Mouse (Mus musculus) lung, embryonic 15.5 days (tissue): ENCODE results near the gene Uba2. TPM values are rescaled to one million over a fixed set of nuclear protein-coding genes. Genes with fewer than 3 reads are reported as not detected.
"Not testable (repeated sequence)": the region's sequence is repeated elsewhere in the genome, so short reads cannot be mapped to it uniquely, and the experiment has no call there.

Source experiments
- ATAC-seq: fragments of 200-750 bp; cut with Nextera tagmentation; 2 replicates; pipeline ENCODE4 v1.8.0; 2017; ENCODE audit warnings: moderate number of reproducible peaks, borderline replicate concordance; ENCODE audit not compliant: low FRiP score, low TSS enrichment; ENCODE audit errors: extremely low read depth
- H3K27ac ChIP-seq: fragments of 300-500 bp; sonication (generic); 2 replicates; pipeline ENCODE4 v1.5.1; 2015; ENCODE audit warnings: moderate library complexity, mild to moderate bottlenecking, inconsistent platforms
- H3K27me3 ChIP-seq: fragments of 300-500 bp; sonication (generic); 2 replicates; pipeline ENCODE4 v1.6.1; 2015; ENCODE audit warnings: inconsistent platforms
- H3K36me3 ChIP-seq: fragments of 300-500 bp; sonication (generic); 2 replicates; pipeline ENCODE4 v1.6.1; 2015; ENCODE audit warnings: inconsistent platforms
- H3K4me1 ChIP-seq: fragments of 300-500 bp; sonication (generic); 2 replicates; pipeline ENCODE4 v1.6.1; 2015; ENCODE audit warnings: inconsistent platforms
- H3K4me2 ChIP-seq: fragments of 300-500 bp; sonication (generic); 2 replicates; pipeline ENCODE4 v1.6.1; 2015; ENCODE audit warnings: inconsistent platforms, mild to moderate bottlenecking, moderate library complexity
- H3K4me3 ChIP-seq: fragments of 300-500 bp; sonication (generic); 2 replicates; pipeline ENCODE4 v1.5.1; 2015; ENCODE audit warnings: mild to moderate bottlenecking, inconsistent platforms
- H3K9ac ChIP-seq: fragments of 300-500 bp; sonication (generic); 2 replicates; pipeline ENCODE4 v1.6.1; 2015; ENCODE audit warnings: inconsistent platforms
- H3K9me3 ChIP-seq: fragments of 300-500 bp; sonication (generic); 2 replicates; pipeline ENCODE4 v1.6.1; 2016; ENCODE audit warnings: inconsistent platforms
- WGBS: fragments of 180-500 bp; shearing (Covaris S2); methylation state at CpG from one replicate; pipeline ENCODE4 v1.1.7; 2015; 5-methylcytosine and 5-hydroxymethylcytosine counted together
- polyA plus RNA-seq: library from polyadenylated mRNA; unstranded; fragments of >200 nt; fragmentation: Nextera tagmentation; extraction: Ambion mirVana; gene quantifications from 2 replicates; pipeline ENCODE4 v1.2.1, GENCODE M21; 2015

Gene Uba2
- polyA plus RNA-seq = 218 and 227 TPM in 2 replicates

DNA sequence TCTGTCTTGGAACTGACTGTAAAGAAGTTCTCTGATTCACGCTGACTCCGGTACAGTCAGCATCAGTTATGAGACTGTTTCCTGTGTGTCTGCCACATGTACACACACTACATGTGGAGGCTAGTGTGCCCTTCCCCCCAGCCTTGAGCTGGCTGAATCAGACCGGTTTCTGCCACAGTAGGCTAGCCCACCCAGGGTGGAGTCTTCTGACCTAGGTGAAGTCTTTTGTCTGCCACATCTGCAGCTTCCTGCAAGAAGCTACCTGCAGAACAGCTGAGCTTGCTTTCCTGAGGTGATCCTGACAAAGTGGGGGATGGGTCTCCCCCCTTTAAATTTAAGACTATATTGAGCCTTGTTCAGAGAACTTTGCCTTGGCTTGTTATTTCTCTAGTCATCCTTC is at the start of gene Uba2:
TSS of gene Uba2 (minus strand) at position 146 of the 400 bp plus-strand sequence.
- peak within 1 kb of the TSS; percentile 86 for H3K9ac ChIP-seq
- peaks cover 9% of the 10 kb centered on the region for H3K36me3 ChIP-seq
- no peaks in the 10 kb centered on the region for H3K27me3 ChIP-seq
- peaks cover 11% of the 10 kb centered on the region for H3K4me1 ChIP-seq
- ATAC-seq = no peak
- H3K9me3 ChIP-seq = no peaks in the 10 kb centered on the region
- peak within 1 kb of the TSS; percentile 74 for H3K4me2 ChIP-seq
- peak within 1 kb of the TSS; percentile 85; the same call in 1 of the 2 replicates for H3K27ac ChIP-seq
- peak within 1 kb of the TSS; percentile 65 for H3K4me3 ChIP-seq
- 80% methylated on average over 3 of the region's 3 CpGs for WGBS

DNA sequence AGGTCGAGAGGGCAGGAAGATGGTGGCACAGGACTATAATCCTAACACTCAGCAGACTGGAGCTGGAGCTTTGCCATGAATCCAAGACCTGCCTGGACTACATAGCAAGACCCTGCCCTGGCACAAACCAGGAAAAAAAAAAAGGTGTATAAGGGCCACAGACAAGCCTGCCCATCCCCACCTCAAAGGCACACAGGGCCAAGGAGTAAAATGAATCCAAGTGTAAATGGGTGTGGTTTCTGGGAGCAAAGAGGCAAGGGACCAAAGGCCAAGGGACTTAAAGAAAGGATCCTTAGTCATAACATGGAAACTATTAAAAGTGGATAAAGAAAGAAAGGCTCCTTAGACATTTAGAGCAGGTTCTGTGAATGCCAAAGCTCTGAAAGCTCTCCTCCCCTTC is 49.1 kb upstream of the Uba2 start:
- H3K36me3 ChIP-seq = peaks cover 84% of the 10 kb centered on the region
- H3K27me3 ChIP-seq = no peaks in the 10 kb centered on the region
- H3K9me3 ChIP-seq = no peaks in the 10 kb centered on the region
- 73% methylated on average over 1 of the region's 1 CpGs for WGBS
- H3K4me3 ChIP-seq = no peak overlapping the region
- no peak overlapping the region for H3K4me2 ChIP-seq
- H3K27ac ChIP-seq = no peak overlapping the region
- H3K9ac ChIP-seq = no peak overlapping the region
- ATAC-seq = no peak
- H3K4me1 ChIP-seq = no peaks in the 10 kb centered on the region

- H3K4me3 ChIP-seq = no peak overlapping the region
- ATAC-seq = no peak
- H3K9me3 ChIP-seq = no peaks in the 10 kb centered on the region
- H3K4me1 ChIP-seq = no peaks in the 10 kb centered on the region
- no peak overlapping the region for H3K9ac ChIP-seq
- H3K27ac ChIP-seq = no peak overlapping the region
- no peak overlapping the region for H3K4me2 ChIP-seq
- peaks cover 84% of the 10 kb centered on the region for H3K36me3 ChIP-seq
- no peaks in the 10 kb centered on the region for H3K27me3 ChIP-seq
- WGBS = 91% methylated on average over 10 of the region's 10 CpGs
Observed at GRCm38 (mm10) chr7:34216474-34216873, 47.1 kb upstream of the Uba2 start.

DNA sequence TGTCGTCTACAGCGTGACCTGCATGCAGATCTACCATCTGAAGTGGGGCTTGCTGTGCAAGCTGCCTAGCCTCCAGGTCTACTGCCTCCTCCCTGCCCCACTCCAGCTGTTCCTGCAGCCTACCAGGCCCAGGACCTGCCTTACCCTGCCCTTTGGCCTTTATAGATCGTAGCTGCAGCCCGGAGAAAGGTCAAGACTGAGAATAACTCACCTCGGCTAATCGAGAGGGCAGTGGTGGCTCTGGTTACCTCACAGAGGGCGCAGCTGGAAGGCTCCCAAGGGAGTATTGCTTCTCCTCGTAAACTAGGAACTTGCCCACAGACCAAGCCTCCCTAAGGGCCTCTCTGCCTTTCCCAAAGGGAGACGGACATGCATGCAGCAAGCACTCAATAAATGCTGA is 46.1 kb upstream of the Uba2 start:
- Histone ChIP-seq H3K36me3 (peaks cover 89% of the 10 kb centered on the region), H3K4me2 (no peak overlapping the region), H3K9me3 (no peaks in the 10 kb centered on the region), H3K4me1 (no peaks in the 10 kb centered on the region), H3K4me3 (no peak overlapping the region), H3K9ac (no peak overlapping the region), H3K27ac (no peak overlapping the region), H3K27me3 (no peaks in the 10 kb centered on the region)
- 89% methylated on average over 9 of the region's 9 CpGs for whole genome bisulfite sequencing
- no peak for ATAC-seq

GRCm38 (mm10) chr7:34214644-34215043 is 45.2 kb upstream of the Uba2 start:
- Histone ChIP-seq H3K36me3 (peaks cover 91% of the 10 kb centered on the region), H3K4me3 (no peak overlapping the region), H3K9ac (no peak overlapping the region), H3K4me1 (no peaks in the 10 kb centered on the region), H3K27me3 (no peaks in the 10 kb centered on the region), H3K27ac (no peak overlapping the region), H3K4me2 (no peak overlapping the region), H3K9me3 (no peaks in the 10 kb centered on the region)
- 91% methylated on average over 8 of the region's 8 CpGs for WGBS
- no peak for ATAC-seq

DNA sequence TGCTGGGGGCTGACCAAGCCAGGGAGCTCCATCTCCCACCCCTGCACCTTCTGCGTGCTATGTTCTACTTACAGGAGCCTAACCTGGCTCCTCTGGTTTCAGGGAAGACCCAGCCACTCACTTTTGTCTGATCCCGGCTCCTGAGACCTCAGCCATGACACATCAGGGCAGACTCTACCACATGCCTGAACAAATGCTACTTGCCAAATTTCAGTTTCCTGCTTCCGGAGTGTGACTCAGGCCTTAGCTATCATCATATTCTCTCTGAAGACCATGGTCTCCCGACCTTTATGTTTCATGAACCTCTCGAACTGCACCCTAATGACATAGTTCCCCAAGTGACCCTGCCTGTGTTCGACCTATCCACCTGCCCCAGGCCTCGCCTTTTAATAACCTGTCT is 43.9 kb upstream of the Uba2 start:
- H3K27ac ChIP-seq = no peak overlapping the region
- no peaks in the 10 kb centered on the region for H3K27me3 ChIP-seq
- whole genome bisulfite sequencing = 88% methylated on average over 7 of the region's 7 CpGs

GRCm38 (mm10) chr7:34208027-34208745 is 38.8 kb upstream of the Uba2 start:
- no peak overlapping the region for H3K9ac ChIP-seq
- H3K4me3 ChIP-seq = no peak overlapping the region
- H3K4me1 ChIP-seq = no peaks in the 10 kb centered on the region
- no peak for ATAC-seq
- 89% methylated on average over 9 of the region's 9 CpGs for WGBS
- no peaks in the 10 kb centered on the region for H3K27me3 ChIP-seq
- H3K9me3 ChIP-seq = no peaks in the 10 kb centered on the region
- no peak overlapping the region for H3K27ac ChIP-seq
- peaks cover 92% of the 10 kb centered on the region for H3K36me3 ChIP-seq
- no peak overlapping the region for H3K4me2 ChIP-seq

More for the DNA sequence above, 43.9 kb upstream of the Uba2 start:
- Histone ChIP-seq H3K9ac (no peak overlapping the region), H3K4me2 (no peak overlapping the region), H3K9me3 (no peaks in the 10 kb centered on the region), H3K36me3 (peaks cover 91% of the 10 kb centered on the region), H3K4me3 (no peak overlapping the region), H3K4me1 (no peaks in the 10 kb centered on the region)
- no peak for ATAC-seq

DNA sequence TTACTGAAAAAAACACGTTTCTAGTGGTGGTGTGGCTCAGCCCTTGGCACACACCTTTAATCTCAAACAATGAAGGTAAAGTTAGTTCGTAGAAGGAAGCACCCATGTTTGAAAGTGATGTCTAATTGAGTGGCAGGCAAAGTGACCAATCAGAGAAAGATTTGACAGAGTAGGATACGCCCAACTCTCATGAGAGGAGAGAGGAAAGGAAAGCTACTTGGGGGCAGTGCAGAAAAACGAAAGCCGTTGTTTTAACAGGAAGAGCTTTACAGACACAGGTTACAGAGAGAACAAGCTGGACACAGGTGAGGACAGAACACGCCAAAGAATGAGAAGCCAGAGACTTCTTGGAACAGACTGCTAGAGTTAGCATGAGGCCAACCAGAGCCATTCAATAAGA is 36.9 kb upstream of the Uba2 start:
- no peaks in the 10 kb centered on the region for H3K27me3 ChIP-seq
- H3K4me3 ChIP-seq = no peak overlapping the region
- no peak overlapping the region for H3K27ac ChIP-seq
- H3K9me3 ChIP-seq = no peaks in the 10 kb centered on the region
- no peak for ATAC-seq
- no peak overlapping the region for H3K9ac ChIP-seq
- peaks cover 92% of the 10 kb centered on the region for H3K36me3 ChIP-seq
- H3K4me1 ChIP-seq = no peaks in the 10 kb centered on the region
- no peak overlapping the region for H3K4me2 ChIP-seq
- WGBS = 88% methylated on average over 6 of the region's 6 CpGs

GRCm38 (mm10) chr7:34202147-34202546 is 32.7 kb upstream of the Uba2 start:
- H3K4me1 ChIP-seq, H3K27ac ChIP-seq, H3K4me2 ChIP-seq, H3K27me3 ChIP-seq, H3K4me3 ChIP-seq, H3K9ac ChIP-seq, H3K9me3 ChIP-seq: not testable (repeated sequence)
- 88% methylated on average over 10 of the region's 10 CpGs for WGBS
- peaks cover 60% of the 10 kb centered on the region for H3K36me3 ChIP-seq
- ATAC-seq = peak; percentile 39; the same call in 1 of the 2 replicates

- H3K9ac ChIP-seq = no peak overlapping the region
- no peaks in the 10 kb centered on the region for H3K27me3 ChIP-seq
- no peak overlapping the region for H3K4me3 ChIP-seq
- no peaks in the 10 kb centered on the region for H3K9me3 ChIP-seq
- 90% methylated on average over 2 of the region's 2 CpGs for WGBS
- peaks cover 47% of the 10 kb centered on the region for H3K36me3 ChIP-seq
- ATAC-seq = no peak
- peaks cover 1% of the 10 kb centered on the region for H3K4me1 ChIP-seq
- no peak overlapping the region for H3K4me2 ChIP-seq
- H3K27ac ChIP-seq = no peak overlapping the region
Observed at GRCm38 (mm10) chr7:34200829-34201228, 31.4 kb upstream of the Uba2 start.

- Histone ChIP-seq H3K4me1 (peaks cover 8% of the 10 kb centered on the region), H3K27me3 (no peaks in the 10 kb centered on the region), H3K4me2 (no peak overlapping the region), H3K4me3 (no peak overlapping the region), H3K9me3 (no peaks in the 10 kb centered on the region), H3K36me3 (peaks cover 27% of the 10 kb centered on the region), H3K27ac (no peak overlapping the region), H3K9ac (no peak overlapping the region)
- 0 out of 2 replicates have a peak, but pooled peaks have one; percentile 15 for ATAC-seq
- WGBS = 48% methylated on average over 3 of the region's 3 CpGs
Observed at GRCm38 (mm10) chr7:34198346-34198745, 28.9 kb upstream of the Uba2 start.

DNA sequence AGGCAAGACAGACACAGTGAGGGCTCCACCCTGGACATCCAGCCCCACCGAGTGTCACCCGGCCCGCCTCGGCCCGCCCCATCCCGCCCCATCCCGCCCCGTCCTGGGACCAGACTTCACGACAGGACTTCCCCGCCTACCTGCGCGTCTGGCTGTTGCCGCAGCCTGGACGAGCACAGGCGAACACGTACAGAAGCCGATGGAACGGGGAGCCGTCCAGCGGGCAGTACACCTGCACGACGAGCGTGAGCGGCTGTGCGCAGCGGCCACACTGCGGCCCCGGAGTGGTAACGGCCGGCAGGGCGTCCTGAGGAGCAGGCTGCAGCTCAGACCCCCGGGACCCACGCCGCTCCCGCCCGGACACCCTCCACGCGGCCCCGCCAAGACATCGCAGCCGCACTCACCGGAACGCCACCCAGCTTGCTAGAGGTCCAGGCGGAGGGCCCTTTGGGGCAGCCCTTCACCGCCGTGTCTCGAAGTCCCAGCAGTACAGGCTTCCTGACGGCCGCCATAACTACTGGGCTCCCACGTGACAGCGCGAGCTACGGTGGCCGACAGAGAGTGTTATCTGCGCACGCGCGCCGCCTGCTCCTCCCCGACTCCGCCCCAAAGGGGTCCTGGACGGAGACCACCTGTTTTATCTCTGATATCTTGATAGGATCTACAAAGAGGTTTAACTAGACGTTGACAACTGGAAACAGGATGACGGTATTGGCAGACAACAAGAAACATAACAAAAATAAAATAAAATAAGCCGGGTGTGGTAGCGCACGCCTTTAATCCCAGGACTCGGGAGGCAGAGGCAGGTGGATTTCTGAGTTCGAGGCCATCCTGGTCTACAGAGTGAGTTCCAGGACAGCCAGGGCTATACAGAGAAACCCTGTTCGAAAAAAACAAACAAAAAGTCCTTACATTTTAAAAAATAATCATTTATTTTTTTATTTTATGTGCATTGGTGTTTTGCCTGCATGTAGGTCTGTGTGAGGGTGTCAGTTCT is 27.0 kb upstream of the Uba2 start, which contains the start of gene Pdcd2l:
TSS of gene Pdcd2l (minus strand) at position 530 of the 997 bp plus-strand sequence.
- peaks cover 24% of the 10 kb centered on the region for H3K36me3 ChIP-seq
- H3K9ac ChIP-seq = peak within 1 kb of the TSS; percentile 96
- H3K4me1 ChIP-seq = peaks cover 8% of the 10 kb centered on the region
- 3% methylated on average over 70 of the region's 70 CpGs for WGBS
- peak; percentile 90 for ATAC-seq
- H3K4me2 ChIP-seq = peak within 1 kb of the TSS; percentile 73
- peak within 1 kb of the TSS; percentile 67; the same call in 1 of the 2 replicates for H3K27ac ChIP-seq
- no peaks in the 10 kb centered on the region for H3K9me3 ChIP-seq
- no peaks in the 10 kb centered on the region for H3K27me3 ChIP-seq
- H3K4me3 ChIP-seq = peak within 1 kb of the TSS; percentile 86
